Mouse (Mus musculus) spleen, adult 2 months (tissue): Measurements from ENCODE around the gene Fzr1.

Experiments used
- CTCF ChIP-seq: fragments of 200-500 bp; IDR thresholded peaks from 2 replicates; pipeline ENCODE4 v1.5.1; 2011; ENCODE audit warnings: mild to moderate bottlenecking, inconsistent platforms; ENCODE audit not compliant: insufficient read depth, insufficient read length, insufficient replicate concordance; ENCODE audit errors: extremely low read depth
- POLR2A ChIP-seq: fragments of 200-500 bp; IDR thresholded peaks from 2 replicates; pipeline ENCODE4 v1.6.1; 2011; ENCODE audit warnings: low read depth, low read length, inconsistent platforms

DNA sequence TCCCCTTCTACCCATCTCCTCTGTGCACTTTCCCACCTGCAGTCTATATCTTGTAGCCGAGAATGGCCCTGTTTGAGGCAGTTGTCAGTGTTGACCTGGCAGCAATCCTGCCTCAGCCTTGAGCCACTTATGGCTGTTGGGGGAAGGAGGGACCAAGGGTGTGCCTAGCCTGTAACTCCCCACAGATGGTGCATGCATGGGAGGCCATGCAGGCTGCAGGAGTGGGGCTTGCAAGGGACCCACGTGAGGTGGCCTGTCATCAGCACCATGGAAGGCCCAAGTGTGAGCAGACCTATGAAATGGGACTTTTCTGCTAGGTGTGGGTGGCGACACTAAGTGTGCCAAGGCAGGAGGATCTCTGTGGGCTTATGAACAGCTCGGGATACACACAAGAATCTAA is 13.2 kb downstream of the Fzr1 start:
- no peak for TF ChIP-seq POLR2A
- no peak for TF ChIP-seq CTCF
